Mouse (Mus musculus) CD8-positive naive resting alpha-beta T cell, adult 2 months (primary cell): ENCODE results near the gene Cfap65.

Source experiments
- DNase-seq, 2 experiments: peaks; one replicate each; pipeline ENCODE4 v3.0.0; 2022; ENCODE audit warnings: low read depth in 2 of 2, low spot score in 2 of 2

Gene Cfap65

DNA sequence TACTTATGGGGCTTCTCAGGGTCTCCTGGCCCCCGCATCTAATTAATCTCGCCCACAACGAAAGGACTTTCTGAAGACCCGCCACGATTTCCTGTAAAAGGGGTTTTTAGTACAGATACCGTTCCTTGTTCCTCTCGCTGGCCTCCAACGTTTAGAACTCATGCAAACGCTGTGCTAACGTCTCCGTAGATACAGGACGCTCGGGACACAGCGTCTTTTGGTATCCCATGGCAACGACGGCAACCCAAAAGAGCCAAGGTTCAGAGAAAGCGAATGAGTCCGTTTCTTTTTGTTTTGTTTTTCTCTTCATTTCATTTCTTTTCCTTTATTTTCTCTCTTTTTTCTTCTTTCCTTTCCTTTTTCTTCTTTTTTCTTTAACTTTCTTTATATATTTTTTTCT, at the start of gene Cfap65:
Cfap65 (minus strand) TSS at position 198 of the 400 bp plus-strand sequence.
- DNase-seq: no peak

DNA sequence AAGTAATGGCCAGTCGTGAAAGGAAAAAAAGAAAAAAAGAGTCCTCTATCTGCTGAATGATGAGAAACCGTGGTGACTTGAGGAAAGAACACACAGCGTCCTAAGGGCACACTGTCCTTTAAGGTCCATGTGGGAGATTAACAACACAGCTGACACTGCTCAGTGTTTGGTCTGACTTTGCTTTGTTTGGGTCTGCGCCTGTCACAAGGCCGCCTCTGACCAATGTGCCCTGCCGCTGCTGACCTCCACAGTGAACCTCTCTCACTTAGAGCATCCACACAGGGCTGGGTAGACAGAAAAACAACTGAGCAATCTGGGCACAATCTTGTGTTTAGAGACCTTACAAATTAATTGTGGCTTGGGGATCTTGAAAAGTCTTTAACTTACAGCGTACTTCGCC, 41.6 kb upstream of the Cfap65 start:
- no peak for DNase-seq

DNA sequence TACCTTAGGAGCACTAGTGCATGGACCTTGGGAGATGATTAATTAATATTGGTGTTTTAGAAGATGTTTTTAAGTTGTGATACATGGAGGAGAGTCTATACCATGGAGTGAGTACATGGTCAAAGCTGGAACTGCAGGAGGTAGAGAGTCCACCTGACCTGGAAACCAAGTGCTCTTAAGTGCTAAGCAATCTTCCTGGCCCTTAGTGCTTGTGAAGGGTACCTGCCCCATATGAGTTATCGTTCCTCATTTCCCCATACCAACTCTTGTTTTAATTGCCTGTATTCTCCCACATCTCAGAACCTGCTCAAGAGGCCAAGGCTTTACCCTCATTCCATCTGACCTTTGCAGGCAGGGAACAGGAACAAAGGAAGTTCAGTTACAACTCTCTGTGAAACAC, 40.5 kb upstream of the Cfap65 start:
- DNase-seq: no peak

DNA sequence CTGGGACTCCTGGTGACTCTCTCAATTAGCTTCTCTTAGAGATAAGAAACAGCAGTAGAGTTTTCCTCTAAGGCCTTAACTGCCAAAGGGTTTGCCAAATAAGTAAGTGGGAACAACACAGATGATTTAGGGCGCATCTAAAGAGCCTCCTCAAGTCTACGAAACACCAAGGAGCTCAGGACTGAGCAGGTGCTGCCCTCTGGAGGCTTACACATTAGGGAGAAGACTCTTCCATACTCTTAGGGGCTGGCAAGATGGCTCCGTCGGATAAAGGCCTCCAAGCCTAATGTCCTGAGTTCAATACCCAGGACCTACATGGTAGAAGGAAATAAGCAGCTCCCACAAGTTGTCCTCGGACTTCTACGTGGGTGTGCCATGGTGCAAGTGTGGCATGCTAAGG, 38.2 kb upstream of the Cfap65 start:
- no peak for DNase-seq

DNA sequence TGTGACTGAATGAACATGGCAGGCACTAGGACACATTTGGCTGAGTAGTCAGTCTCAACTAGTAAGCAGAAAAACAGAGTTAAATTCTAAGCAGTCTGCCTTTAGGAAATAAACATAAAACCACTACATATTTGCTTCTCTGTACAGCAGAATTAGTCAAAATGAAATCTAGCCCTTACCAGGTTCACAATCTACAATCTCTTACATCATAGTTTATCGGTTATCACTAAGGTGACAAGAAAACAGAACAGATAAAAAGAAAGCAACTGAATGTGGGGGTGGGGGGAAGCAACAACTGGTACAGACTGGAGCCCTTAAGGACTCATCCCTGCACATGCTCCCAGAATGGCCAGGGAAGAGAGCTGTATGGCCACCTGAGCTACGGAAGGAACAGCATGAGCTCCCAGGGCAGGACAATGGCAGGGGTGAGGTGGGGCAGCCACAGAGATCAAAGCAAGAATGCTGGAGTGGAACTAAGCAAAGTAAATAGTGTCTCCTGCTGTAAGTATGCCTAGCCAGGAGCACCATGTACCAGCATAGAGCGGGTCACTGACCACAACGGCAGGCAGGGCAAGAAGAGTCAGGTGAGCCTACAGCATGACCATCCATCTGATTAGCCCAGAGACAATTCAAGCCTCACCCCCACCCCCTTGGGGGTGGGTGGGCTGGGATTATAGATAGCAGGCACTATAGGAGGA, 36.1 kb upstream of the Cfap65 start:
- no peak for DNase-seq

DNA sequence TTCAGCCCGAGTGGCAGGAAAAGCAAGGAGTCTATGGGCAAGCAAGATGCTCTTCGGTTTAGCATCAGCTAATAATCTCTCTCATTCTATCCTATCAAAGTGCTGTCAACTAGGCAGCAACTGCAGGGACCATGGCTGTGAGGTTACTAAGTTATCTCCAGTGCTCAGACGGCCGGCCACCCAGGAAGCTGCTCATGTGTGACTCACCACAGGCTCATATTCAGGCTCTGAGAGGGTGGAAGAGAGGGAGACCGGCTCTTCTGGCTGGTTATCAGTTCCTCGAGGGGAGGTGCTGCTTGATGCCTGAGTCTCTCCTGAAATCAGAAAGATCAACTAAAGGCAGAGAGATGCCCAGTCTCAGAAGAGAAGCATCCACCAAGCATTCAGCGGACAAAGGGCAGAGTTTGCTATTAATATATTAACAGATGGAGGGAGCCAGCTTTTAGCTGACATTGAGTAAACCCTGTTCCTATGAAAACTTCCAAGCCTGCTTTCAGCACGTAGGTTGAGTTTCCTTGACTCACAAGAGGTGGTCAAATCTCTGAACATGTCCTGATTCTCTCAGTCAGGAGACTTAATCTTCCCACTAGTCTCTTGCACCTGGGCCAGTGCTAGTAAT, 32.7 kb upstream of the Cfap65 start:
- no peak for DNase-seq

DNA sequence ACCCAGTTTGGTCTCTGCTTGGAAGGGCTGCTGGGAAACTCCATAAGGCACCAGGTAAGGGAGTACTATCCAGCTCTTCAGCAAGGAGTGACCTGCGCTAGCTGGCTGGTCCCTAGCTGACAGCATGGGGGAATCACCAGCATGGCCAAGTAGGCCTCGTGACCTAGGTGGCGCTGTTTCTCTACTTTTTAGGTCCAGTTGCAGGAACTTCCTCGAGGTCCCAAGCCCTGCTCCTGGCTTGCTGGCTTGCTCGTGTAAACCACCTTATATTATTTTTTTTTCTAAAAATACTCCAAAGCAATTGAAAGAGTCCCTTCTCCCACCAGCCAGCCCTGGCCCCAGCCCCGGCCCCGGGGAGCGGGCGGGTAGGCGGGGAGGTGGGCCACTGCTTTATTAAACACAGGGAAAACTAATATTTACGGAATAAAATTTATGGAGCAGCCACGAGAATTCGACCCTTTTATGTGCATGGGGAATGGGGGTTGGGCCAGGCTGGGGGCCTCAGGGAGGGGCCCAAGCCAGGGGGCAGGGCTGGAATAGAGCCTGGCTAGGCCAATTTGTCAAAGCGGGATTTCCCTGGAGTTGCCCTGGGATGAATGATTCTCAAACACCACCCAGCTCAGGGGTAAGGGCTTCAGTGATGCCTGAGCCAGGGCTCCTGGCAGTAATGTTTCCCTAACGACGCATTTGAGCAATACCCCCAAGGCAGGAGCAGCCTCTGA, 29.3 kb upstream of the Cfap65 start:
- DNase-seq: peak in 1 of 2 experiments; percentile 14

DNA sequence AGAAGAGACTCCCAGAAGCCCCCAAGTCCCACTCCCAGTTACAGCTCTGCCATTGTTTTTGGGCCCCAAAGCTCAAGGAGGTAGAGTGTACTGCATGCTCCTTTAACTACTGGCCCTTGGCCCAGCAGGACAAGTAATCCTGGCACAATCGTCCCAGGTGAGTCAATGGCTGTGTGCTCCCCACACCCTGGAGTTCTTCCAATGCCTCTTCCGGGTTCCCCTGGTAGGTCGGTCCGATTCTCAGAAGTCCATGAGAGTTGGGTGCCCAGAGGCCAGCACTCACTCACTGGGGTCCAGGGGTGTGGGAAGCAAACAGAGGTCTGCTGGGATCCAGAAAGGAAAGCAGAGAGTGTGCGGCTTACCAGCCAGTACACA, 27.4 kb upstream of the Cfap65 start:
- DNase-seq: no peak

DNA sequence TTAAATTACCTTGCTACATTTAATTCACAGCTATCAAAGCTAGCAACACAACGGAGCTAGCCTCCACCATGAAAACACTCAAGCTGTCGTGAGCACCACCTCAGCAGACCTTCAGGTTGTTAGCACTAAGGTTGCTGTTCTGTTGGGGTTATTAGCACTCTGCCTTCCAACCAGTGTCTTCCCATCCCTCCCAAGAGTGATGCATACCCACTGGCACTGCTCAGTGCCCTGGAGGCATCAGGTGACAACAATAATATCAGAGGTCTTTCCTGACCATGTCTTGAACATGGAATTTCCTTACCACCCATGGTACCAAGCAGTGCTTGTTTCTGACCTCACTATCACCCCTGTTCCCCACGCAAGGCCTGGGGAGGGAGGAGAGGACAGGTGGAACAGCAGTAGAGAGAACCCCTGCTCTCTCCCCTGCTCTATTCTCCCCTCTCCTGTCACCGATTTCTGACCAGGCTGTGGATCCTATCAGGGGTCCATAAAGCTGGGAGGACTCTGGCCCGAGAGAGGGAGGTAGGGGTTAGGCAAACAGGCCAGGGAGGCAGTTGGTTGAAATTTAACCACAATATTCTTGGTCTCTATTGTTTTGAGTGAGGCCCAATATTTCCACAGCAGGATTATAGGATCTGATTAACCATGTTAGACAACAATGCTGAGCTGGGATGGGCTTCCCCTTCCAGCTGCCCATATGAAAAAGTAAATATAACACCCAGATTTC, 26.9 kb upstream of the Cfap65 start:
- no peak for DNase-seq

DNA sequence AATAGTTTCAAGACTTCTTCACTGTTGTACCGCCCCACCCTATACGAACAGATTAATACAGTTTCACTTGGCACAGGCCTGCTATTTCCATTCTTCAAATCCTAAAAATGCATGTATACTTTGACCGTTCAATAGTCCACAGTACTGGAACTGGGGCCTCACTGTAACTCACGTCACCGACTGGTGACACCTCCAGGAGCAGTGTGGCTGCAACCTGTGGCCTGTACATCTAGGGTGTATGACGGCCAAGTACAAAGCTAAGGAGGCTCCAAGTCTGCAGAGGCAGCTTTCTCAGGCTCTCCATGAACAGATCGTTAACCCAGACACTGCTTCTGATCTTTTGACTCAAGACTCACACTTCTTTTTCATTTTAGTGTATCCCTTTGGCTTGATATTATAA, 26.3 kb upstream of the Cfap65 start:
- no peak for DNase-seq

DNA sequence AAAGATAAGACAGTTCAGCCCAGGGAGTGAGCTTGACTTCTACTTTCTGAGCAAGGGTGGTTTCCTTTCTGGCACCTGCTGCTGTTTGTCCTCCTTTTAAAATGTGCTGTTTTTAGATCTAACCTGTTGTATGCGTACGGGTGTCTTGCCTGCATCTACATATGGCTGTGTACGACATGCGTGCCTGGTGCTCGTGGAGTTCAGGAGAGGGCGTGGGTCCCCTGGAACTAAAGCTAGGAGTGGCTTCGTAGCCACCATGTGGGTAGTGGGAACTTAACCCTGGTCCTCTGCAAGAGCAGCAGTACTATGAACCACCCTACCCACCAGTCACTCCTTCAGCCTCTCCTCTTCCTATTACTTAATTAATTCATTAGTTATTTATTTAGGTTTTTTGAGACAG, 24.7 kb upstream of the Cfap65 start:
- DNase-seq: no peak

DNA sequence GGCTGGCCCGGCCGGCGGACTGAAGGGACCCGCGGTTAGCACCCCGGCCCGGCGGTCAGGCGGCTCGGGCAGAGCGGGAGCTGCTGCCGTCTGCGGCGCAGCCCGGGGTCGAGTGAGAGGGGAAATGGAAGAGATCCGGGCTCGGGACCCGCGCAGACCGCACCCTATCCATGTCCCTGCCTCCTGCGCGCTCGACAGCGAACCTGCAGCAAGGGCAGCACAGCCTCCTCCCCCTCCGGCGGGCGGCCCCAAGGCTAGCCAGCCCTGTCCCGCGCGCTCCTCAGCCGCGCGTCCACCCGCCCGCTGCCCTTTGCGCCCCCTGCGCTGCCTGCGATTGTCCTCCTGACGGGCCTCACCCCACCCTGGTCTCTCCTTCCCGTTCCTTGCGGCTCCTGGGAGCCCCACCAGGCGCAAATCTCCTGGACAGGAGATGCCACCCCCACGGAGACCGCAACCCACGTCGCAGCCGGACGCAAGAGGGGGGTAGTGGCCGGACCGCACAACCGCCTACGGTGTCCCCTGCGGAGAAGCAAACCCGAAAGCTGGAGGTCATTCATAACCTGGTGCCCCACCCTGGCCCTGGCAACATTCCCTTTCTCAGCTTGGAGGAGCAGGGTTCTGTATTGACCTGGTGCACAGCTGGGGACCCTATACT, 16.3 kb upstream of the Cfap65 start, which contains the start of gene Ihh:
Ihh (minus strand) TSS at position 117 of the 655 bp plus-strand sequence.
- no peak for DNase-seq

DNA sequence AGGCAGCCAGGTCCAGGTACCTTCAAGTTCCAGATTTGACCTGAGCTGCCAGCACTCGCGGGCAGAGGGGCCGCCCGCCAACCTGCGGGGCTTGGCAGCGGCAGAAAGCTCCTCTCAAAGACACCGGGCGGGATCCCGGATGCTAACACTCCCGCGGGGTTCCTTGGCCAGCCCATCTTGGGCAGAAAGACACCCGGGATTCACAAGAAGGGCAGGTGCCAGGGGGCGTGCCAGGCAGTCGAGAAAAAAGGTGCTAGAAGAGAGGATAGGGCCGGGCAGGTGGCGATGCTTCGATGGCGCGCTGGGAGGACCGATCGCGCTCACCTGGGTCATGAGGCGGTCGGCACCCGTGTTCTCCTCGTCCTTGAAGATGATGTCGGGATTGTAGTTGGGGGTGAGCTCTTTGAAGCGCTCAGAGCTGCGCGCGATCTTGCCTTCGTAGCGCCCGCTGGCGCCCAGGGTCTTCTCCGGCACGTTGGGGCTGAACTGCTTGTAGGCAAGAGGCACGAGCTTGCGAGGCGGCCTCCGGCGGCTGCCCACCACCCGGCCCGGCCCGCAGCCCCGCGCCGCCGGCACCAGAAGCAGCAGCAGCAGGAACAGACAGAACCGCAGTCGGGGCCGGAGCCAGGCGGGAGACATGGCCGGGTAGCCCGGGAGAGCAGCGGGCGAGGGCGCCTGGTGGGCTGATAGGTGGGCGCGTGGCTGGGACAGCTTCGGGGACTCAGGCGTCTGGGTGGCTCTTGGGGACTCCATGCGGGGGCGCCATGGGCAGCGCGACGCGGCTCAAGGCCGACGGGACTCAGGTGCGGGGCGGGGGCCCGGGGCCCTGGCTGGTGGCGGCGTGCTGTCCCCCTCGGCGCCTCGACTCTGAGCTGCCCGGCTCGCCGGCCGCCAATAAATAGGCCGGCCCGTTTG, 15.4 kb upstream of the Cfap65 start:
- DNase-seq: no peak

DNA sequence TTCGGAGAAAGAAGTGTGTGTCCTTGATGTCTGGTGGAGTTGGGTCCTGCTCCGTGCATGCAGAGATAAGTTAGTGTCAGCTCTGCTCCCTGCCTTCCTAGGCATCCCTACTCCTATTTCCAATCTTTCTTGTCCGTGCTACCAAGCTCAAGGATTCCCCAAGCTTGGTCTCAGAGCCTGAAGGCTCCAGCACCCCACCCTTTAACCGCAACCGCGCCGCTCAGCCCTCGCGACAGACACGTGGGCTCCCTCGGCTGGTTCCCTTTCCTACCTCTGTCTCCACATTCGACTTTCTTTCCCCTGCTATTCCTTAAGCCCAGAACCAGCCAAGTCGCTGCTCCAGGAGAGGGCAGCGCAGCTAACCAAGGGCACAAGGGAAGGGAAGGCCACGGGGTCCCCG, 14.7 kb upstream of the Cfap65 start:
- no peak for DNase-seq

DNA sequence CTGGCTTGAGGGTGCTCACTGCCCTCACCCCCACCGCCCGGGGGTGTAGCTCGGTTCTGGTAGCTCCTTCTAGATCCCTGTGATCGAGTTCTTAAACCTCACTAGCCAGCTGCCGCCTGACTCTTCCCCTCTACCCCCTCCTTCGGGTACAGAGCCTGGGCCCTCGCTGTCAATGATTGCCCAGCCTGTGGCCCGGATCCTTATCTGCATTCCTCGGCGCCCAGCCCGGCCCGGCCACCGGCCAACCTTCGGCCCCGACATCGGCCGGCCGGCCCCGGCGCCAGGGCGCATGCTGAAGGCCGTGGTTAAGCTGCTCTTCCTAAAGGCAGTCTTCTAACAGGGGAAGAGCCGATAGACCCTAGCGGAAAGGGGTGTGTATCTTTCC, 14.3 kb upstream of the Cfap65 start:
- DNase-seq: no peak

DNA sequence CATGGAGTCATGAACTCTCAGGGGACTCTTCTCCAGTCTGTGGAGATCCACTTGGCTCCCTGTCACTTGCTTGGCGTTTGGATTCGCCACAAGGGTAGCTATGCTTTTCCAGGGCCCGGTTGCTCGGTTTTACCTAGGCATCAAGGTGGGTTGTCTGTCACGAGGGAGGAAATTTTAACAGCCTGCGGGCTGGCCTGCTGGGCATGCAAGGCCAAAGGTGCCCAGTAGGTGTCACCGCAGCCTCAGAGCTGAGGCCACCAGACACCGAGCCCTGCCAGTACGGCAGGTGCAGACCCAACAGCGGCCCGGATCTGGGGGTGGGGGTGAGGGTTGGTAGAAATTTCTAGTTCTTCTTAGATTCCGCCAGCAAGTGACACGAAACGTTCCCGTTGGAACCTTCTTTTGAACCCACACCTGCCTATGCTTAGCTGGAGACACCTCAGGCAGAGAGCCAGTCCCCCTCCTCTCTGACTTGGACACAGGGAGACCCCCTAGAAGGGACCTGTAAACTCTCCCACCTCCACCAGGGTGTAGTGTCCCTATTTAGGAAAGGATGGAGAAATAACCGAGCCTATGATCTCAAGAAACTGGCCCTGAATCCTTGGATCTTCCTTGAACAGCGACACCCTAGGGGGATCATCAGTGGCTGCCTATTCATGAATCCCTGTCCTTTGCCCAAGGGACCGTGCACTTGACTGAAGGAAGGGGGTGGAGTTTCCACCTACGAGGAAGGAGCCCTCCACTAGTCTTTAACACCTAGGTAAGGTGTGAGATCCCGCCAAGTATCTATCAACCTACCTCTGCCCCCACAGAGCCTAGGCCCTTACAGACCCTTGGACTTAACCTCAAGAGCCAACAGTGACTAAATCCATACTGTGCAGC, 13.6 kb upstream of the Cfap65 start:
- peak in 1 of 2 experiments; percentile 8 for DNase-seq

DNA sequence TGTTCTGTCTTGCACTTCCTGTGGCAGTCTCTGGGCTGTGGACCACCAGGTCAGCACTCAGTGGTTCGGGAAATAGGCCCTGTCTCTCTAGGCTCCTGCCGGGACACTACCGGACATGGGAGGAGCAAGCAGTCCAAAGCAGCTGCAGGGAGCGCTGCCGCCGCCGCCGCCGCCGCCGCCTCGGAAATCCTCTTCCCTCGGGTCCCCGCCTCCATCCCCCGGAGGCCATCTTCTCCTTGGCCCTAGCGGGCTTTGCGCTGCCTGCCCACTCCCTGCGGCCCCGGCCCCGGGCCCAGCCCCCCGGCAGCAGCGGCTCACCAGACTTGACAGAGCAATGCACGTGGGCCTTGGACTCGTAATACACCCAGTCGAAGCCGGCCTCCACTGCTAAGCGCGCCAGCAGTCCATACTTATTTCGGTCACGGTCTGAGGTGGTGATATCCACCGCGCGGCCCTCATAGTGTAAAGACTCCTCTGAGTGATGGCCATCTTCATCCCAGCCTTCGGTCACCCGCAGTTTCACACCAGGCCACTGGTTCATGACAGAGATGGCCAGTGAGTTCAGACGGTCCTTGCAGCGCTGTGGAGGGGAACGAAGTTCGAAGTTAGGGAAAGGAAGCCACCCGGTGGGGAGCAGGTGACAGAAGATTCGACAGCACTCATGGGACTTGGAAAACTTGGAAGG, 12.7 kb upstream of the Cfap65 start:
- no peak for DNase-seq

DNA sequence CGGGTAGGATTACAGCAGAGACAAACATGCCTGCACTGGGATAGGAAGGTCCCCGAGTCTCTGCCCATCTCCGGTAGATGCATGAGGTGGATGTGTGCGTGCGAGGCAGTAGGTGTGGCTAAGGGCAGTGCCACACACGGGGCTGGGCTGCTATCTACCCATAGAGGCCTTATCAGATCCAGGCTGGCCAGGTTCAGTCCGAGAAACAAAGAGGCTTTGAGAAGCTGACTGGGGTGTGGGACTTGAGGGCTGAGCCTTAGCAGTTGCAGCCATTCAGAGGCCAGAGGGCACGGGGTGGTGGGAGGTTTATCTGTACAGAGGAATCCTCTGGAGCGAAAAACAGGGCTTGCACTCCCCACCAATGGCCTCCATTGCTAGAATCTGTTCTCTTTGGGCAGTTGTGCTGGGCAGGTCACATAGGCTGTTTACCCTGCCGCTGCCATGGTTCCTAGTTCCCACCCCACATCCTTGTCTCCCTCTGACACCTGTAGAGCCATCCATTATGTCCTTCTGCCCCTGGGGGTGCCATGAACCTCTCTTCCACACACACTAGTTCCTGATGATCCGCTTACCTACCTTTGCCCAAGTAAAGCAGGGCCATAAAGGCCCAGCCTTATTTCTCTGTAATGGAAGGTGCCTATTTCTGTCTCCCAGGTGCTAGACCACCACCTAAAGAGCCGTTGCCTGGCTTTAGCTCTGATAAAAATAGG, 6.4 kb upstream of the Cfap65 start:
- no peak for DNase-seq
